Mouse (Mus musculus): ENCODE data around the gene Itgb2. TPM values are rescaled to one million over a fixed set of nuclear protein-coding genes. Genes with fewer than 3 reads are reported as not detected.

Gene Itgb2
- total RNA-seq, 2 experiments from 2014 or later, result 28.9 to 32.0 TPM

DNA sequence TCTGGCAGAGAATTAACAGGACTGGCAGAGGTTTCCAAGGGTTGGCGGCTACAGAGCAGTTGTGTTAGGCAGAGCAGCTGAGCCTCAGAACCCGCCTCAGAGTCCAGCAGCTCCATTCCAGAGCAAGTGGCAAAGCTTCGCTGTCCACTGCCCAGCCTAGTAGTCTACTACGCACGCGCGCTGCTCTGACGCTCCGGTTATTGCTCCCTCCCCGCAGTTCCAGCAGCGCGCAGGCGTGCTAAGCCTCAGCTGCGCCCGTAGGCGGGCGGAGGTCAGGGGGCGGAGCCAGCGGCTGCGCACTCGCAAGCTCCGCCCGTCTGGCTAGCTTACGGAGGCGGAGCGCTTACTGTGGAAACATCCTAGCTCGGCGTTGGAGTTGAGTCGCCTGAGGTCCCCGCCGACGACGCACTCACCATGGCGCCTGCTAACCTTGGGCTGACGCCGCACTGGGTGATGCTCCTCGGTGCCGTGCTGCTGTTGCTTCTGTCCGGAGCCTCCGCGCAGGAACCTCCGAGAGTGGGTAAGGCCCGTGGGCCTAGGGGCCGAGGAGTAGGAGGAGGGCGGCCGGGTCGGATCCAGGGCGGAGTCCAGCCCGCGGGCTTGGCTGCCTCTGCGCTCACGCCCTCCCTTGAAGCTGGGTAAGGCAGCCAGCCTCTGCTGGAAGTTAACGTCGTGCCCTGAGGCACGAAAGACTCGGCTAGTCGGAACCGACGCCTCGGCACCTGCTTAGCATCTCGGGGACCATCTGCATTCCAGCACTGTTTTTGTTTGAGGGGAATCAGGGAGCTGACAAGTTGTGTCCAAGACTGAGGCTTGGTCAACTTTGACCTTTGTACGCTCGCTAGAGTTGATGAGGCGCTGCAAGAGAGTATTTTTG, 51.6 kb downstream of the Itgb2 start, which contains the start of gene Pttg1ip:
Gene Pttg1ip, plus strand, starts transcription at position 313 of the 877 bp plus-strand sequence.
- peak; percentile 91 for ATAC-seq (replicated peaks; ENCODE audit: poor library complexity, severe bottlenecking)

DNA sequence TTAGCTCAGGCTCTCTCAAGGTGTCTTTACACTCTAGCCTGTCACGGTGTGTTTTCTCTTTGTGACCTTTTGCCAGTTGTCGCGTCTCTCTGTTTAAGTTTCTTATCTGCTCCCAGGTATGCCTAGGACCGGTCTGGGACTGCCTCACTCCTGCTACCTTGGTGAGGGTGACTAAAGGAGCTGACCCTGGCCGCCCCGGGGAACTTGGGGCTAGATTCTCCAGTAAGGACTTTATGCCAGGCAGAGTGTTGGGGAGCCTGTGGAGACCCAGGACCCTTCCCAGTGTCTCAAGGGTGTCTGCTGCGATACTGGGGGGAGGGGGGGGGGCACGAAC, 52.2 kb downstream of the Itgb2 start:
- ATAC-seq (replicated peaks; ENCODE audit: poor library complexity, severe bottlenecking), result no peak

DNA sequence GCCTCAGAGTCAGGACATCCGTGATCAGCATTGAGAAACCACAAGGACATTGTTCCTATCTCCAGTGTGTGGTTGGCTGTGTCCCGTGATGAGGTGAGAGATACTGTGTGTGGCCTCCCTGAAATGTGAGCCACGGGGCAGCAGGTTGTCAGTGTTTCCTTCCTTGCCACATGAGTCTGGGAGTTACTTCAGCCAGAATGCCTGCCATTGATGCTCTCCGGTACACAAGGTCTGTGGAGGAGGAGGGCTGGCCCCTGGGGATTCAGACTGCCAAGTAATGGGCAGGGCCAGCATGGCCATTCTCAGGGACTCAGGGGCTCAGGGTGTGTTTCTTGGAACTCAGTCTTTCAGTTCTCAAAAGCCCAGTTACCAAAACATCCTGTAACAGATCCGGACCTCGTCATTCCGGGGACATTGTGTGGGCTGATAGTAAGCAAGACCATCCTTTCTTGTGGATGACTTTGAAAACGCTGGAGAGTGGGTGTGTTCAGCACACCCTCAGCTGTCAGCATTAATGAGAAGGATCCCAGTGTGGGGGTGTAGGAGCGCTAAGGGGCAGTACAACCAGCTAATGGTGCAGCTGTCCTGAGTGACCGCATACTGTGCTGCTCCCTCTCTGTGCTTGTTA, 53.9 kb downstream of the Itgb2 start:
- peak; percentile 66 for ATAC-seq (replicated peaks; ENCODE audit: poor library complexity, severe bottlenecking)

DNA sequence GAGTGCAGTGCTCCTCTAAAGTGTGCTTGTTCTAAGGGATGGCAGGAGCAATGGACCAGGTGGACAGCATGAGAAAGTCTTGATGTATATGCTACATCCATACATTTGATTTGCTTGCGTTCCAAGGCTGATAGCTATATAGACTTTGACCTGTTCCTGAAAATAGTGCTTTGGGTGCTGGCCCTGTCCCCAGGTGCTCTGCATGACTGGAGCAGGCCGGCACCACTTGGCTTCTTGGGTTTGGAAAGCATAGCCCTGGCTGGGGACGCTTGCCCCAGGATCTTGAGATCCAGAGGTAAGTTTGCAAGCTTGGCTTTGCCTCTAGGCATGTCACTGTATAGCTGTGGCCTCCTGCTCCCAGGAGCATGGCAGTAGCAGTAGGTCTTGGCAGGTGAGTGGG, 56.6 kb downstream of the Itgb2 start:
- no peak for ATAC-seq (replicated peaks; ENCODE audit: poor library complexity, severe bottlenecking)

DNA sequence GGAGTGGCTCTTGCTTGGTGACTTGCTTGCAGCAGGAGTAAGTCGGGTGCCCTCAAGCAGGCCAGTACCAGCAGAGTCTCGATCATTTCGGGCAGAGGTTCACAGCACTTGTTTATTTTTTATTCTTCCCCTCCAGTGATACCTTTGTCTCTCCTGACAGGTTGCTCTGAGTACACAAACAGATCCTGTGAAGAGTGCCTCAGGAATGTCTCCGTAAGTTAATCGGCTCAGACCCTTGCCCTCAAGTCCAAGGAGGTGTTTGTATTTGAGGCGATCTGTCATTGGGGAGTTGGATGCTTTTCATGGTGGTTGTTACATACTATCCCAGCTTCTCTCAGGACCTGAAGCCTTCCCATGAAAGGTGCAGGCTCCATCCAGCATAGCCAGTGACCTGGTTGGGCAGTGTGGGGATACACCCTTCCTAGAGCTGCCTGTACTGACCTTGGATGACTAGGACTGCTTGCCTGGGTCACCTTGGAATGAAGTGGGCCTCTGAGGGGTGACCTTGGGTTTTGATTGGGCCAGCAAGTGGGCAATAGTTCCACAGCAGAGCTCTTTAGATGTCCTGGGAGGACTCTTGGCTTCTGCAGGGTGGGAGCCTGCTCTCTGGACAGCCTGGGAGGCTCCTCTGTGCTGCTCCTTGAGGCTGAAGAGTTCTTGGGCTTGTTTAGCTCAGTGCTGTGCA, 57.2 kb downstream of the Itgb2 start:
- no peak for ATAC-seq (replicated peaks; ENCODE audit: poor library complexity, severe bottlenecking)

DNA sequence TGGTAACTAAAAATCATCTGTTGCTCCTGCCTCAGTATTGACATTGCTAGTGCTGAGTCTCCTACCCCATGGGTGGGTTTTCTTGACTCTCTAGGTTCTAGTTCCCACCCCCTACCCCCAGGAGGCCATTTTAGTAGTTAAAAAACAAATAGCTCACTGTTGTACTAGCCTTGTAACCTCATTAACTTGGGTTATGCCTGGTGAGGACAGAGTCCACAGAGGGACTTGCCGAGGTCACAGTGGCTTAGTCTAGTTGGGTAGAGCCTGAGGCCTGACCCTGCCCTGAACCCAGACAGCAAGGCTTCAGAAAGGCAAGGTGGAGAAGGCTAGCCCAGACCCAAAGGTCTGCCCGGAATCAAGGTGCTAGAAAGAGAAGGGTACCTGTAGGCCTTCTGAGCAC, 58.0 kb downstream of the Itgb2 start:
- no peak for ATAC-seq (replicated peaks; ENCODE audit: poor library complexity, severe bottlenecking)

DNA sequence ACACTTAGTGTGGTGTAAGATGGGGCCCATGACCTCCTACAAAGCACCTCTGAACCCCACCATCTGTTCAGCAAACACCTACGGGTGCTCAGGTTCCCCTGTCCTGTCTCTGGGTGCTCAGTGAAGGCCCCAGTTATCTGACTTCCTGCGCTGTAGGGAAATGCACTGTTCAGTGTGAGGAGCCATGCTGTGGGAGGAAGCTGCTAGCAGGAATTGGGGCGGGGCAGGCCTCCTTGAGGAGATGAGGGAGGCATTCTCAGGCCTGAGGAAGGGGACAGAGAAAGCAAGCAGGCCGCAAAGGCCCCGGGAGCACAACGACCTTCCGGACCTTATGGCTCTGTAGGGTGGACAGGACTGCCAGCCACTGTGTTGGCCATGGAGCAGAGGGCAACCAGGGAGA, 59.1 kb downstream of the Itgb2 start:
- 0 out of 2 replicates have a peak, but pooled peaks have one; percentile 11 for ATAC-seq (replicated peaks; ENCODE audit: poor library complexity, severe bottlenecking)

DNA sequence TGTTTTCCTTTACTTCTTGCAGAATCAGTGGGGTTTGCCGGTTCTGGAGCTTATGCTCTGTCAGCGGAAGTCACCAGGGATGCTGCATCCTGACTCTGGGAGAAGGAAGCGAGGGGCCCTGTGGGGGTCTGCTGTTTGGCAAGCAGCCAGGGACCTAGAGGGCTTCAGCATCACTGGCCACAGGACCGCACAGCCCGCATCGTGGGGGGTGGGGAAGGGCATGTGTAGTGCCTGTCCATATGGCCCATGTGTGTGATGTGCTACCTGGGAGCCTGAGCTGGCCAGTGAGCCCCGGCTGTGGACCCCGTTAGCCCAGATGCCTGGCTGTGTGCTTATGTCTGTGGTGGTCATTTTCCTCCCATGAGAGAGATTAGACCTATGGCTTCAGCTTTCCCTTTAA, 59.7 kb downstream of the Itgb2 start:
- ATAC-seq (replicated peaks; ENCODE audit: poor library complexity, severe bottlenecking), result no peak

DNA sequence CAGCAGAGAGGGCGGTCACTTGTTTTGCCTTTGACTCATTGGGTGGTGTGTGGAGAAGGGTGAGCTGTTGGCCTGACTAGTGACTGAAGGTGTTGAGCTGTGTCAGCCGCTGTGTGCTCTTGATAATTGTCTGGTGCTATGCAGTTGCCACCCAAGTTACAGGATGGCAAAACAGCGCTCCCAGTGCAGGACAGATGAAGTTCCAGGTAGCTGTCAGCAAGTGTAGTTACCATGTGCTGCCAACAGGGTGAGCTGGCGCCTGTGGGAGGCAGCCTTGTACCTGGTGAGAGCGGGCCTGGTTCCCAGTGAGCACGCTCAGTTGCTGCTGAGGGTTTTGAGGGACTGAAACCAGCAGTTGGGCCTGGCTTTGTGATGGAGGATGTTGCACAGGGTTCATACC, 60.8 kb downstream of the Itgb2 start:
- ATAC-seq (replicated peaks; ENCODE audit: poor library complexity, severe bottlenecking), result peak; percentile 88

DNA sequence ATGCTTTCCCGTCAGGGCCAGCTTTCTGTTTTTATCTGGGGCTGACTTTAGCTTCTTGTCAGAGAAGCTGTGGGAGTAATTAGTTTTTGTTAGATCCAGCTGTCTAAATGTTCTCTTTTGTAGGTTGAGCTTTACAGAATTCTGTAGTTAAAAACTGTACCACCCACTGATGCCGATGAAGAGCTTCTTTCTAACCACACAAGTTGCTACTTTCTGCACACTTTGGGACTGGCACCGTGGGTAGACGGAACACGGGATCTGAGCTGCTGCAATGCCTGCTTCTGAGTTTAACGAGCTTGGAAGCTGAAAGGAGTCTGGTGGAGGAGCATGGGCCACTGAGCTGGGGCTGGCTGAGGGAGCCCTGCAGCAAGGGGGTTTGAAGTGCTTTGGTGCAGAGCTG, 61.5 kb downstream of the Itgb2 start:
- no peak for ATAC-seq (replicated peaks; ENCODE audit: poor library complexity, severe bottlenecking)

DNA sequence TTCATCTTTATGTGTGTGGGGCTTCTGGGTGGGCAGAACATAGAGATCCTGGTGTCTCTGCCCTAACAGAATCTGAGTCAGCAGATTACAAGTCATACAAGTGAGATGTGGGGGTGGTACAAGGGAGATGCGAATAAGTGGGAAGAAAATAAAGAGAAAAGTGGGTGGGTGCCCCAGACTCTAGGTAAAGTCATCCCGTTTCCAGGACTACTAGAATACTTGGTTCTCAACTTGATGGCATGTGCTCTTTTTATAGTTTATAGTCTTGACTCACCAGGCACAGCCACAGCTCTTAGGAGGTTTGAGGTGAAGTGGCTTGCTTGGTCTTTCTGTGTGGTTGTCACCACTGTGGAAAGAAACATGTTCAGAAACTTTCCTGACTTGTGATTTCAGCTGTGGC, 66.0 kb downstream of the Itgb2 start:
- no peak for ATAC-seq (replicated peaks; ENCODE audit: poor library complexity, severe bottlenecking)

DNA sequence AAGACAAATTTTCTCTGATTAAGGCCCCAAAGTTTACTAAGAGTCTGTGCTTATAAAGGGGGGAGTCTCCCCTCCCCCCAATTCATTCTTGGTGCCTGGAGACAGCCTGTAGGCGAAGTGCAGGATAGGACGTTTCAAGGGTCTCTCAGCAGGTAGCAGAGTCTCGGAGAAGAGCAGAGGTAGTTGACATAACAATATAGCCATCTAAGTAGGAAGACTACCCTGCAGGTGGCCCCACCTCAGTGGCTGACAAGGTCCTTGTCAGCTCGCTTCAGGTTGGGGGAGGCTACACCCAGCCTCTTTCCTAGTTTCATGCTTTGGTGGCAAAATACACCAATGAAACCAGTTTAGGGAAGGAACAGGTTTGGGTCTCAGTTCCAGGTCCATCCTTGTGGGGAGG, 73.0 kb downstream of the Itgb2 start:
- no peak for ATAC-seq (replicated peaks; ENCODE audit: poor library complexity, severe bottlenecking)

DNA sequence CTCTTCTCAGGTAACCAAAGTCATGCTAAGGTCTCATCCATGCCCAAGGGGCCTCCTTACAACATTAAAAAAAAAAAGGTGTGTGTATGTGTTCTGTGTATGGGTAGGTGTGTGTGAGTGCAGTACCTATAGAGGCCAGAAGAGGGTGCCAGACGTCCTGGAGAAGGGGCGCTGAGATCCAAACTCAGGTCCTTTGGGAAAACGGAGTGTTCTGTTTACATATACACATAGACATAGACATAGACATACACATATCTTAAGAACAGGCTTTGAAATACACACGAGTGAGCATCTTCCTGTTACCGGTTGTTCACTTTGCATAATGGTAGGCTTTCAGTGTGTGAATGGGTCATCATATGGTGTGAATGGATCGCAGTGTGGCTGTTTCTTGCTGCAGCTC, 74.1 kb downstream of the Itgb2 start:
- ATAC-seq (replicated peaks; ENCODE audit: poor library complexity, severe bottlenecking), result no peak

DNA sequence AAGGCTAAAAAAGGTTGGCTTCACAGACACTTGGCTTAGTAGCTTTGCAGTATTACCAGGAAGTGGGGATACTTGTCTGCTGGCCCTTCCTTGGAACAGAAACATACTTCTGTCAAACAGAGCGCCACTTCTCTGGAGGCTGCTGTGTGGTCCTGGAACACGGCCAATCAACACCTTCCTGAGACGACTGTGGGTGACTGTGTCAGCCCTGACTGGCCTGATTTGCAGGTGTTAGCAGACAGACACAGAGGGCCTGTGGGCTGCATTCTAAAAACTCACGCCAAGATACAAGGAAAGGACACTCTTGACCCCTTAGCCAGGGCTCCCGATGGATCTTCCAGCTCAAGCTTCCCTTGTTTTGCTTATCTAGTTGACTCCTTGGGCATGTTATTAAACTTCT, 74.9 kb downstream of the Itgb2 start:
- ATAC-seq (replicated peaks; ENCODE audit: poor library complexity, severe bottlenecking), result no peak

DNA sequence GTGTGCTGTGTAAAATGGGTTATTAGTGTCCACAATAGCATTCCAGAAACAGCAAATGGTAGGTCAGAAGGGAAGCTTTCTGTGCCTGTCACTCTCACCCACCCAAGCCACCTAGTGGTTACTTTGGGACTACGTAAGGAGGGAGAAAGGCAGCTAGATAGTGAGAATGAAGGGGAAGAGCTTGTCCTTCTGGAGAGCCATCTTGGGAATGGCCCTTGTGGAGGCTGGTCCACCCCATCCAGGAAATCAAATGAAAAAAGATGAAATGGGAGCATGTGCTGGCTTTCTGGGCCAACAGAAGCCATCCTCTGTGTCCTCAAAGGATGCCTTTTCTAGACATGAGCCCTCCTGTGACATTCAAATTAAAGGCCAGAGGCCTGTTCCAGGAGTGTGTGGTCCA, 75.3 kb downstream of the Itgb2 start:
- peak; percentile 31 for ATAC-seq (replicated peaks; ENCODE audit: poor library complexity, severe bottlenecking)

DNA sequence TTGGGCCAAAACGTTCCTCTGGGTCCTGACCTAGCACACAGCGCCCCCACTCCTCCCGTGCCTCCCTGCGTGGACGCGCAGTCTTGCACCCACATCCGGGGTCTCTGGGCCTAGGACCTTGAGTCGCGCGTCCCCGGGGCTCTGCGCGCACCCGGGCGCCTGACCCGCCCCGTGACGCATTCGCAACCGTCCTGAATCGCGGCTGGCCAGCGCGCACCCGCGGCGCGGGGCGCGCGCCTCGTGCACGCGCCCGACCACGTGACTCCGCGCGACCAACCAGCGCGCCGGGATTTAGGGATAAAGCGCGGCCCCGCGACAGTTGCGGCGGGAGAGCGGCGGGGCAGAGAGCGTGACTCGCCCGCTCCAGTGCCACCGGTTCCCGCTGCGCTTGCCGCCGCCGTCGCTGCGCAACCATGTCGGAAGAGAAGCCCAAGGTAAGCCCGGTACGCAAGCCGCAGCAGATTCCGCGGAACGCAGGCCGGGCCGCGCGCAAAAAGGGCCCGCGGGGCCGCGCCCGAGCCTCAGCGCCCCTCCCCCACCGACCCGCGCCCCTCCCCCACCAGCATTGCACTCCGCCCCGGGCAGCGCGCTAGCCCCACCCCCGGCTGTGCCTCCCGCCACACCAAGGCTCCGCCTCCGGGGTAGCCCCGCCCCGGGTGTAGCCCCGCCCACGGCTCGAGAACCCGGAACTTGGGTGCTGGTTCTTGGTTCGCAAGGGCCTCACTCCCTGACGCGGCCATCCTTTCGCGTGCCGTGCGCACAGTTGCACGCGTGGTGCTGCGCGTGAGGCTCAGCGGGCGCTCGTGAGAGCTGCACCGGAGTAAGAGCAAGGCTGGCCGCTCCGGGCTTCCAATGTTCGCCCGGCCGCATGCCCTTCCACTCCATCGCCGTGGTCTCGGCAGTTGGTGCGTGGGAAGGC, 76.1 kb downstream of the Itgb2 start, which contains the start of the genes Sumo3 and Gm49325:
Gene Sumo3, plus strand, starts transcription at position 190 of the 919 bp plus-strand sequence.
Gene Gm49325, plus strand, starts transcription at position 290 of the 919 bp plus-strand sequence.
- peak; percentile 83 for ATAC-seq (replicated peaks; ENCODE audit: poor library complexity, severe bottlenecking)

DNA sequence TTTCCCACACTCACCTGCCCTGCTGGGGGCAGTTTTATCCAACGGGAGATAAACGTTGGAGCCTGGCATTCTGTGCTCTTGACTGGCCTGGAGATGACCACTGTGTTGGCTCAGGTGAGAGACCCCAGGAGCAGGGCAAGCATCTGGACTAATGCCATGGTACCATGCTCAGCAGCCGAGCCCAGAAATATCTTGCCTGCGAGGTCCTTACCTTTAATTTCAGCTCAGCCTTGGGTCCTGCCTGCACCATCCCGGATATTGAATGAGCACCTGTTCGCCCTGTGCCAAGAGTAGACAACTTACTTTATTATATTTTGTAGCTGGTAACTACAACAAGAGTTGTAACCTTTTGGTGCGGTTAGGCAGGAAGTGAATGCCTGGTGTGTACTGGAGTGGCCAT, 76.8 kb downstream of the Itgb2 start:
- 0 out of 2 replicates have a peak, but pooled peaks have one; percentile 2 for ATAC-seq (replicated peaks; ENCODE audit: poor library complexity, severe bottlenecking)

DNA sequence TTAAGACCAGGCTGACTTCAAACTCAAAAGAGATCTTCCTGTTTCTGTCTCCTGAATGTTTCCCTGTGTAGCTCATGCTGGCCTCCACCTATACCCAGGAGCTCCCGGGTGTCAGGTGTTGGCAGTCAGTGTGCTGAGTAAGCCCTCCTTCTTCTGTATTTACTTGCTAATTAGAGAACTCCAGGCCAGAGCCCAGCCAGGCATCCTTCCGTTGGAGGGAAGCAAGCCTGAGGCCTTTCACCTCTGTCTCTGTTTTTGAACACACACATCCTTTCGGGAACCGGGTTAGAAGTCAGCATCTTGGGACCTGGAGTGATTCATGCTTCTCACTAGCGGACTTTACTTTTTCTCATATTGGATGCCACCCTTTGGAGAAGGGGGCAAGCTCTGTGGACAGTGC, 77.4 kb downstream of the Itgb2 start:
- ATAC-seq (replicated peaks; ENCODE audit: poor library complexity, severe bottlenecking), result no peak

DNA sequence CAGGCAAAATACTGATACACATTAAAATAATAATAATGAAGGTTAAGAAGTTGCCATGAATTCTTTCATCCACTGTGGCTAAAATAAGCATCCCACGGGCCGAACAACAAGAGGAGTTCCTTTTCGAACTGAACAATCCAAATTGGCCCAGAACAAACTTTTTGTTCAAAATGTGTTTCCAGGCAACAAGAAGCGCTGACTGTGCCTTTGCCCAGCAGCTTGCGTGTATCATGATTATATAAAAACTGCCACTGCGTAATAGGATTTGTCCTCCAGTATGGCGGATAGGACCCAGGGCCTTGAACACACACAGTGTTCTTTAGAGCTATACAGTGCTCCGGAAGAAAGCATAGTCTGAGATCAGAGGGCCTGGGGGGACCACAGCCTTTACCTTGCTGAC, 78.5 kb downstream of the Itgb2 start:
- ATAC-seq (replicated peaks; ENCODE audit: poor library complexity, severe bottlenecking), result no peak
